Mouse (Mus musculus) liver, embryonic 11.5 days (tissue): Measurements from ENCODE around the gene Dmxl2. TPM values are rescaled to one million over a fixed set of nuclear protein-coding genes. Genes with fewer than 3 reads are reported as not detected.

Experiments used
- ATAC-seq: fragments of 200-750 bp; cut with Nextera tagmentation; replicated peaks from 2 replicates; pipeline ENCODE4 v1.8.0; 2017; ENCODE audit warnings: moderate number of reproducible peaks, mild to moderate bottlenecking, moderate TSS enrichment, moderate library complexity; ENCODE audit not compliant: low FRiP score
- DNase-seq: peaks from one replicate; pipeline ENCODE4 v3.0.0-alpha.2; 2017; ENCODE audit warnings: low spot score
- H3K27ac ChIP-seq: fragments of 300-500 bp; sonication (generic); 2 replicates; pipeline ENCODE4 v1.5.1; 2014; ENCODE audit warnings: mild to moderate bottlenecking, low read depth, low read length, control low read depth
- H3K27me3 ChIP-seq: fragments of 300-500 bp; sonication (generic); replicated peaks from 2 replicates; pipeline ENCODE4 v1.6.1; 2014; ENCODE audit warnings: low read length, mixed read lengths; ENCODE audit not compliant: control insufficient read depth, insufficient read depth
- H3K36me3 ChIP-seq: fragments of 300-500 bp; sonication (generic); 2 replicates; pipeline ENCODE4 v1.6.1; 2014; ENCODE audit warnings: mild to moderate bottlenecking, low read length, moderate library complexity, mixed read lengths; ENCODE audit not compliant: control insufficient read depth, insufficient read depth
- H3K4me1 ChIP-seq: fragments of 300-500 bp; sonication (generic); replicated peaks from 2 replicates; pipeline ENCODE4 v1.6.1; 2014; ENCODE audit warnings: low read length, mixed read lengths; ENCODE audit not compliant: control insufficient read depth, insufficient read depth
- H3K4me2 ChIP-seq: fragments of 300-500 bp; sonication (generic); 2 replicates; pipeline ENCODE4 v1.6.1; 2014; ENCODE audit warnings: mild to moderate bottlenecking, control low read depth, moderate library complexity
- H3K4me3 ChIP-seq: fragments of 300-500 bp; sonication (generic); 2 replicates; pipeline ENCODE4 v1.5.1; 2014; ENCODE audit warnings: low read depth, low read length, control low read depth
- H3K9ac ChIP-seq: fragments of 300-500 bp; sonication (generic); 2 replicates; pipeline ENCODE4 v1.6.1; 2014; ENCODE audit warnings: low read depth, low read length, control low read depth
- H3K9me3 ChIP-seq: fragments of 300-500 bp; sonication (generic); 2 replicates; pipeline ENCODE4 v1.6.1; 2016; ENCODE audit warnings: low read length, inconsistent platforms, mixed read lengths; ENCODE audit not compliant: control insufficient read depth
- WGBS: fragments of 180-500 bp; shearing (Covaris S2); extraction: QIAGEN DNeasy Blood & Tissue Kit; methylation state at CpG from one replicate; pipeline ENCODE4 v1.1.7; 2014; 5-methylcytosine and 5-hydroxymethylcytosine counted together
- polyA plus RNA-seq: library from polyadenylated mRNA; unstranded; fragments of >200 nt; fragmentation: Nextera tagmentation; extraction: Ambion mirVana; gene quantifications from 2 replicates; pipeline ENCODE4 v1.2.1, GENCODE M21; 2014

Gene Dmxl2
- polyA plus RNA-seq, 1 experiment from 2014 or later = 2.5 TPM

DNA sequence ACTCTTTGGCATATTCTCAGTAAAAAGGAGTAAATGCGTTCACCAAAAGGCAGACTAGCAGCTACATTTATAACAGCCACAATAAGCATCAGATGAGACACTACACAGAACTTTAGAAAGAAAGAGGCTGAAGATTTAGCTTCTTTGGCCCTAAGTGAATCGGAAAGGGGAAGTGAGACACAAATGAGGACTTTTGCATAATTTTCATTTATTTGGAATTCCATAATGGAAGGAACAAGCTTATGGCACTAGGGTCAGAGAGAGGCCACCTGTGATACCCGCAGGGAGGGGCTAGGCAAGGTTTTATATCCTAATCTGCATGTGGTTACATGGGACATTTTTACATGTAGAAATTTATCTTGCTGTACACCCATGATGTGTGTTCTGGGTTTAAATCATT lies 36.1 kb upstream of the Dmxl2 start:
- H3K4me2 ChIP-seq = no peak overlapping the region
- no peaks in the 10 kb centered on the region for H3K4me1 ChIP-seq
- H3K27ac ChIP-seq = no peak overlapping the region
- ATAC-seq = no peak
- H3K27me3 ChIP-seq = no peaks in the 10 kb centered on the region
- 81% methylated on average over 3 of the region's 3 CpGs for WGBS
- no peaks in the 10 kb centered on the region for H3K36me3 ChIP-seq
- DNase-seq = no peak
- no peaks in the 10 kb centered on the region for H3K9me3 ChIP-seq
- H3K9ac ChIP-seq = no peak overlapping the region
- no peak overlapping the region for H3K4me3 ChIP-seq

DNA sequence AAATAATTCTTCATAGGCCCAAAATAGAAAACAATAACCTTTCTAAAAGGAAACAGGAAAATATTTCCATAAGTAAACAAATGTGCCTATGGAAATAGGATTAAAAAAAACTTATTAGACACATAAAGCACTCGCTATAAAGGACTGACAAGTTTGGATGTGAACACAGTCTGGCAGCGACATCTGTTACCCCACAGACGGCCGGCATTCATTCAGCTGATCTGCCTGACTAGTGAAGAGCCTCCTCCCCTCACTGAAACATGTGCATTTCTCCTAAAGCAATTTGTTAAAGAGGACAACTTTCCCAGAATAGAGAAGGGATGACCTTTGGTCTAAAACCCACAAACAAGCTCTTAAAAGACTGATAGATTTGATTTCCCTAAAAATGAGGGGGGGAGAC lies 35.6 kb upstream of the Dmxl2 start:
- WGBS = 70% methylated on average over 4 of the region's 4 CpGs
- DNase-seq (no peak), ATAC-seq (no peak)
- H3K36me3 ChIP-seq = no peaks in the 10 kb centered on the region
- no peak overlapping the region for H3K9ac ChIP-seq
- H3K27me3 ChIP-seq = no peaks in the 10 kb centered on the region
- H3K27ac ChIP-seq = no peak overlapping the region
- no peak overlapping the region for H3K4me3 ChIP-seq
- no peaks in the 10 kb centered on the region for H3K9me3 ChIP-seq
- no peaks in the 10 kb centered on the region for H3K4me1 ChIP-seq
- no peak overlapping the region for H3K4me2 ChIP-seq

DNA sequence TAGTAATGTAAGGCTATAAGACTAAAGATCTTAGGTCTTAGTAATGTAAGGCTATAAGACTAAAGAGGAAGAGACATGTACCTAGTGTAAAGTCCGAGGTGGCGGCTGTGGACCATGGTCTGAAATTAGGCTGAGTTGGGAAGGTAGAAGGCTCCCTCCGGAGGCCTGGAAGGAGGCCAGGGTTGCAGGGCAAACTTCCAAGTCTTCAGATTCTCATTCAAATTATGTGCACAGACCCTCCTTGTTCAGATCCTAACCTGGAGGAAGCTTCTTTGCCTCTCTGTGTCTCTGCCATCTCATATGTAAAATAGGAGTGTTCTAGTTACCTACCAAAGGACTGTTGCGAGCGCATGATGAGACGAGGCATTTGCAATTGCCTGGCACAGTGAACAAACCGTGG lies 34.8 kb upstream of the Dmxl2 start:
- H3K27me3 ChIP-seq = no peaks in the 10 kb centered on the region
- no peak overlapping the region for H3K4me2 ChIP-seq
- H3K4me3 ChIP-seq = no peak overlapping the region
- ATAC-seq (no peak), DNase-seq (no peak)
- no peaks in the 10 kb centered on the region for H3K9me3 ChIP-seq
- no peaks in the 10 kb centered on the region for H3K4me1 ChIP-seq
- WGBS = 84% methylated on average over 7 of the region's 7 CpGs
- no peak overlapping the region for H3K27ac ChIP-seq
- H3K36me3 ChIP-seq = no peaks in the 10 kb centered on the region
- no peak overlapping the region for H3K9ac ChIP-seq

DNA sequence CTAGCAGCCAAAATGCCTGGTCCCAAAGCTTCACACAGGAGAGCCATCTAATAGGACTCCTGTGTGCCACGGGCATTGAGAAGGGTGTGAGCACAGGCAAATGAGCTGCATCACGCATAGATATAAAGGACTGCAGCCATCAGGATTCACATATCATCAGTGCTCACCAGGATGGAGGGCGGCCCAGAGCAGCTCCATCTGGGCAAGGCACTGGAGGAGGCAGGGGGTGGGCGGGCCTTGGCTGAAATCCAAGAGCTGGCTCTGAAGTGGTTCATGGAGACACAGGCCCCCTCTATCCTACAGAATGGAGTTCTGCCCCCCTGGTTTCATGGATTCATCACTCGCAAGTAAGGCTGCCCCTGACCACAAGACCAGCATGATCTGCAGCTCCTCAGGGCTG lies 32.5 kb upstream of the Dmxl2 start:
- Histone ChIP-seq H3K4me1 (no peaks in the 10 kb centered on the region), H3K27me3 (no peaks in the 10 kb centered on the region), H3K4me2 (no peak overlapping the region), H3K9me3 (no peaks in the 10 kb centered on the region), H3K27ac (no peak overlapping the region), H3K36me3 (no peaks in the 10 kb centered on the region), H3K9ac (no peak overlapping the region), H3K4me3 (no peak overlapping the region)
- DNase-seq = no peak
- ATAC-seq = no peak
- 74% methylated on average over 5 of the region's 5 CpGs for WGBS

DNA sequence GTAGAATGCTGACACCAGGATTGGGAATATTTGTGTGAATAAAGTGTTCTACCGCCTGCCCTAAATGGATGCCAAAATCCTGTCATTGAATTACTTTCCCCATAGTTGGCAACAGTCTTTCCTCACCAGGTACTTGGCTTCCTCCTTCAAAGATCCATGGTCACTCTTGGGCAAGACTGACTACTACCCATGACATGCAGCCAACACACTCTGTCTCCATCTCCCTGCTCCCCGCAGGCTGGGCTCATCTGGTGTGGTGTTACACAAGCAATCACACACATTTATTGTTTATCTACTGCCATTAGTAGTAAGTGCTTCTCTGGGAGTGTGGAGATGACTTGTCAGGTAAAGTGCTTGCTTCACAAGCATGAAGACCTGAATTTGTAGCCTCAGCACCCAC lies 31.5 kb upstream of the Dmxl2 start:
- Histone ChIP-seq H3K4me1 (no peaks in the 10 kb centered on the region), H3K27ac (no peak overlapping the region)

DNA sequence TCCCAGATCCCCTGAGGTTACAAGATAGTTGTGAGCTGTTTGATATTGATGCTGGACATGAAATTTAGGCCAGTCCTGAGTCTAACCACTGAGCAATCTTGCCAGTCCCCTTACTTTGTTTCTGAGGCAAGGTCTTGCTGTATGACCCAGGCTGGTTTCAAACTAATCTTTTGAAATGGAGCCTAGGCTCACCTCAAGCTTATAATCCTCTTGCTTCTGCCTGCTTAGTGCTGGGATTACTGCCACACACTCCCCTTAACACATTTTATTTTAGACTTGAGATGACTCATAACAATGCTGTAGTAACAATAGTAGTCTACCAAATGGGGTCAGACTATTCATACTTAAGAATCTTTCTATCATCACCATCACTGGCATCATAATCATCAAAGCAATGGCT lies 30.0 kb upstream of the Dmxl2 start:
- ATAC-seq (no peak), DNase-seq (no peak)
- Histone ChIP-seq H3K4me1 (no peaks in the 10 kb centered on the region), H3K27me3 (no peaks in the 10 kb centered on the region), H3K4me3 (no peak overlapping the region), H3K4me2 (no peak overlapping the region), H3K36me3 (no peaks in the 10 kb centered on the region), H3K9me3 (no peaks in the 10 kb centered on the region), H3K9ac (no peak overlapping the region), H3K27ac (no peak overlapping the region)

More for the DNA sequence above, 31.5 kb upstream of the Dmxl2 start:
- H3K27me3 ChIP-seq = no peaks in the 10 kb centered on the region
- ATAC-seq = no peak
- no peaks in the 10 kb centered on the region for H3K36me3 ChIP-seq
- no peaks in the 10 kb centered on the region for H3K9me3 ChIP-seq
- H3K4me2 ChIP-seq = no peak overlapping the region
- 86% methylated on average over 2 of the region's 2 CpGs for WGBS
- no peak for DNase-seq
- H3K9ac ChIP-seq = no peak overlapping the region
- no peak overlapping the region for H3K4me3 ChIP-seq

DNA sequence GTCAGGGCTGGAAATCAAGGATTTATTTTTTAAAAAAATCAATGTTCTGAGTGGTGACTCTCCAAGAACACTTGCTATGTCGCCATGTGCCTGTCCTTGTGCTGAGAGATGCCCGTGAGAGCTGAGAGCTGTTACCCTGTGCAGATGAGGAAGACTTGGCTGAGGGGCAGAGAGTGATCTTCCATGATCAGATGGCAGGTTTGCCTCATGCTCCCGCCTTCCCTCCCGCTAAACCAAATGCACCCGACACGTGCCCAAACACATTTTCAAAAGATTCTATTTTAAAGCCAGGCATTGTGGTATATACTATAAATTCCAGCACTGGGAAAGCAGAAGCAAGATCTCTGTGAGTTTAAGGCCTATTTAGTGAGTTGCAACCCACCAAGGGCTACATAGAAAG lies 29.4 kb upstream of the Dmxl2 start:
- WGBS = 71% methylated on average over 6 of the region's 6 CpGs
- DNase-seq (no peak), ATAC-seq (no peak)
- H3K4me1 ChIP-seq = no peaks in the 10 kb centered on the region
- H3K9ac ChIP-seq = no peak overlapping the region
- no peaks in the 10 kb centered on the region for H3K9me3 ChIP-seq
- H3K4me2 ChIP-seq = no peak overlapping the region
- H3K27ac ChIP-seq = no peak overlapping the region
- no peaks in the 10 kb centered on the region for H3K27me3 ChIP-seq
- H3K36me3 ChIP-seq = no peaks in the 10 kb centered on the region
- no peak overlapping the region for H3K4me3 ChIP-seq

DNA sequence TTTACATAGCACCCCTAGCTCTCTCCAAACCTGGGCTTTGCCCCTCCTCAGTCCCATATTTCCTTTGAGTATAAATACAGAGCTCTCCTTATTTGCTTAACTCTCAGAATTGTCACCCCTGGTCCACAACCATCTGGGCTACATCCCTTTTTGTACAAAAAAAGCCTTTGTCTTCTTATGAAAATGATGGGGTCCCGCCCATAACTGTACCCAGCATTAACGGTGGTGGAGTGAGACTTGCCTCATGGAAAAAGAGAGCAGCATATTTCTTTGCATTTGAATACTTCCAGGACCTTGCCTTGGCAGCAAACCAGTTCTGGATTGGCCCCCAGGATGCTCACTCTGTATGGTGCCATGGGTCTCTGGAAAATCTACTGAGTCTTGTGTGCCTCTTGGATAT lies 28.5 kb upstream of the Dmxl2 start:
- Histone ChIP-seq H3K4me2 (no peak overlapping the region), H3K36me3 (no peaks in the 10 kb centered on the region), H3K9me3 (no peaks in the 10 kb centered on the region), H3K4me1 (no peaks in the 10 kb centered on the region), H3K4me3 (no peak overlapping the region), H3K27me3 (no peaks in the 10 kb centered on the region), H3K9ac (no peak overlapping the region), H3K27ac (no peak overlapping the region)
- ATAC-seq (no peak), DNase-seq (no peak)
- 87% methylated on average over 2 of the region's 2 CpGs for WGBS

DNA sequence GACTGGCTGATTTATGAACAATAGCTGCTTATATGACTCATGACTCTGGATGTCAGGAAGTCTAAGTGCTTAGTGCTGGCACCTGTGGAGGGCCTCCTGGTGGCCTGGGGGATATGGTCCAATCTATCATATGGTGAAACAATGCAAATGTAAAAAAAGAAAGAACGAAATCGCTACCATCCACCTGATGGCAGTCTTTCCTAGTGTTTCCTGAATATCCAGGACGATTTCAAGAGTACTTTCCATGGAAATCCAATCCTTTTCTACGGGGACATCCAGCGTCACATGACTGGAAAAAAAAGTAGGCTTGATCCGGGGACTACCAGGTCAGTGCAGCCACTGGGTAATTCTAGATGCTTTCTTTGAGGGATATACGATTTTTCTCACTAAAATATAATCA lies 26.3 kb upstream of the Dmxl2 start:
- H3K27ac ChIP-seq = no peak overlapping the region
- no peak for DNase-seq
- no peak for ATAC-seq
- WGBS = 71% methylated on average over 7 of the region's 7 CpGs
- H3K4me2 ChIP-seq = no peak overlapping the region
- H3K4me1 ChIP-seq = no peaks in the 10 kb centered on the region
- H3K9me3 ChIP-seq = no peaks in the 10 kb centered on the region
- no peaks in the 10 kb centered on the region for H3K36me3 ChIP-seq
- no peaks in the 10 kb centered on the region for H3K27me3 ChIP-seq
- no peak overlapping the region for H3K4me3 ChIP-seq
- no peak overlapping the region for H3K9ac ChIP-seq
